Mouse (Mus musculus) hindbrain, embryonic 14.5 days (tissue): Measurements from ENCODE around the gene 4930562C15Rik. TPM values are rescaled to one million over a fixed set of nuclear protein-coding genes. Genes with fewer than 3 reads are reported as not detected.

ENCODE experiments used
- ATAC-seq: fragments of 200-750 bp; cut with Nextera tagmentation; 2 replicates; pipeline ENCODE4 v1.8.0; 2017; ENCODE audit warnings: moderate number of reproducible peaks, mild to moderate bottlenecking, moderate TSS enrichment, moderate library complexity; ENCODE audit not compliant: low FRiP score
- DNase-seq: peaks from one replicate; pipeline ENCODE4 v3.0.0-alpha.2; 2015; ENCODE audit warnings: low spot score
- H3K27ac ChIP-seq: fragments of 300-500 bp; sonication (generic); 2 replicates; pipeline ENCODE4 v1.5.1; 2014; ENCODE audit warnings: mild to moderate bottlenecking, moderate library complexity
- H3K27me3 ChIP-seq: fragments of 300-500 bp; sonication (generic); 2 replicates; pipeline ENCODE4 v1.6.1; 2014; ENCODE audit warnings: mild to moderate bottlenecking, low read length, mixed read lengths; ENCODE audit not compliant: control insufficient read depth, insufficient read depth
- H3K36me3 ChIP-seq: fragments of 300-500 bp; sonication (generic); replicated peaks from 2 replicates; pipeline ENCODE4 v1.6.1; 2014; ENCODE audit not compliant: control insufficient read depth, insufficient read depth
- H3K4me1 ChIP-seq: fragments of 300-500 bp; sonication (generic); replicated peaks from 2 replicates; pipeline ENCODE4 v1.6.1; 2014; ENCODE audit warnings: antibody characterized with exemption, low read length, mixed read lengths; ENCODE audit not compliant: control insufficient read depth, insufficient read depth
- H3K4me2 ChIP-seq: fragments of 300-500 bp; sonication (generic); replicated peaks from 2 replicates; pipeline ENCODE4 v1.6.1; 2014; ENCODE audit warnings: mild to moderate bottlenecking, moderate library complexity
- H3K4me3 ChIP-seq: fragments of 300-500 bp; sonication (generic); replicated peaks from 2 replicates; pipeline ENCODE4 v1.5.1; 2014; ENCODE audit warnings: mild to moderate bottlenecking, low read length
- H3K9ac ChIP-seq: fragments of 300-500 bp; sonication (generic); 2 replicates; pipeline ENCODE4 v1.6.1; 2014
- H3K9me3 ChIP-seq: fragments of 300-500 bp; sonication (generic); 2 replicates; pipeline ENCODE4 v1.6.1; 2016; ENCODE audit warnings: low read length; ENCODE audit not compliant: control insufficient read depth
- WGBS: fragments of 180-500 bp; shearing (Covaris S2); extraction: QIAGEN DNeasy Blood & Tissue Kit; methylation state at CpG from one replicate; pipeline ENCODE4 v1.1.7; 2014; 5-methylcytosine and 5-hydroxymethylcytosine counted together
- polyA plus RNA-seq: library from polyadenylated mRNA; unstranded; fragments of >200 nt; fragmentation: Nextera tagmentation; extraction: Ambion mirVana; gene quantifications from 2 replicates; pipeline ENCODE4 v1.2.1, GENCODE M21; 2014

The 4930562C15Rik gene
- polyA plus RNA-seq, 1 experiment from 2014 or later: 0.74 TPM

DNA sequence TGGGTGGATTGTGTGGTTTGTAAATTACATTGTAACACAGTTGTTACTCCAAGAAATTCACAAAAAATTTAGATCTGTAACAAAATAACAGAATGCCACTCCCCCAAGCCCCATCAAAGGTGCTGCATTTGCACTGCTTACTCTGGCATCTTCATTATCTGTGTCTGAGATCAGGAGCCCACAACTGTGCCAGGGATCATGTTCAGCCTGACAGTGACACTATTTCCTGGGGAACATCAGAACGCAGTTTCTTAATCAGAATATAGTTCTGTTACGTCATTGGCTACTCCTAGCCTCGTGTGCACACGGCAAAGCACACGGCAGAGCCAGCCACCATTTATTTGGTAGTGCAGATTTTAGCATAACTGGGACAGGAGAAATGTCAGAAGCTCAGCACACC is 7.6 kb upstream of the 4930562C15Rik start:
- no peak overlapping the region for H3K27ac ChIP-seq
- H3K4me3 ChIP-seq: no peak overlapping the region
- 93% methylated on average over 5 of the region's 5 CpGs for WGBS
- ATAC-seq: no peak
- no peaks in the 10 kb centered on the region for H3K36me3 ChIP-seq
- H3K9me3 ChIP-seq: no peaks in the 10 kb centered on the region
- no peak overlapping the region for H3K4me2 ChIP-seq
- no peaks in the 10 kb centered on the region for H3K27me3 ChIP-seq
- no peak overlapping the region for H3K9ac ChIP-seq
- no peaks in the 10 kb centered on the region for H3K4me1 ChIP-seq
- no peak for DNase-seq

DNA sequence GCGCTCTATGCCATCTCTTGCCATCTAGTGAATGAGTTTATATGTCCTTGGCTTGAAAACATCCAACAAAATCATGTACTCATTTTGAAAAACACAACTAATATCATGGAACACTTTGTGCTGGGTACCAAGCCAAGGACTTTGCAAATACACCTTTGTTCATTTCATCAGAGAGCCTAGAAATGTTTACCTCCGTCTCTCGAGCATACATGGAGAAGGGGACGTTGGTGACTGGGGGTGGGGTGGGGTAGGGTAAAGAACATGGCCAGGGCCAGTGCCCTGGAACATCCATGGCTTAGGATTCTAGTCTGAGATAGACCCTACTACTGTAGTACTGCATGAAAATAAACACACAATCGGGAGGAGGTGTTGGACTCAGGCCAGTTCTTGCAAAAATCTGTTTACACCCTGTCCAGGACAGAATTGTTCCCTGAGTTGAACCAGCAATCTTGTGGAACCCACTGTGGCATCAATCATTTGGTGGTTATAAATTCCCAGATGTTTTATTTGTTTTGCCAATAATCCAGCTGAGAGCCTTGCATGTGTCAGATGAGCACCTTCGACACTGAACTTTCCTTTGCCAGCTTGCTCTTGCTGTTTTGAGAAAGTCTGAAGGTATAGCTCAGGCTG is 5.8 kb upstream of the 4930562C15Rik start:
- ATAC-seq (no peak), DNase-seq (no peak)
- Histone ChIP-seq H3K4me1 (no peaks in the 10 kb centered on the region), H3K9ac (no peak overlapping the region), H3K9me3 (no peaks in the 10 kb centered on the region), H3K27me3 (no peaks in the 10 kb centered on the region), H3K4me3 (no peak overlapping the region), H3K4me2 (no peak overlapping the region), H3K36me3 (no peaks in the 10 kb centered on the region), H3K27ac (no peak overlapping the region)
- 89% methylated on average over 6 of the region's 6 CpGs for WGBS

DNA sequence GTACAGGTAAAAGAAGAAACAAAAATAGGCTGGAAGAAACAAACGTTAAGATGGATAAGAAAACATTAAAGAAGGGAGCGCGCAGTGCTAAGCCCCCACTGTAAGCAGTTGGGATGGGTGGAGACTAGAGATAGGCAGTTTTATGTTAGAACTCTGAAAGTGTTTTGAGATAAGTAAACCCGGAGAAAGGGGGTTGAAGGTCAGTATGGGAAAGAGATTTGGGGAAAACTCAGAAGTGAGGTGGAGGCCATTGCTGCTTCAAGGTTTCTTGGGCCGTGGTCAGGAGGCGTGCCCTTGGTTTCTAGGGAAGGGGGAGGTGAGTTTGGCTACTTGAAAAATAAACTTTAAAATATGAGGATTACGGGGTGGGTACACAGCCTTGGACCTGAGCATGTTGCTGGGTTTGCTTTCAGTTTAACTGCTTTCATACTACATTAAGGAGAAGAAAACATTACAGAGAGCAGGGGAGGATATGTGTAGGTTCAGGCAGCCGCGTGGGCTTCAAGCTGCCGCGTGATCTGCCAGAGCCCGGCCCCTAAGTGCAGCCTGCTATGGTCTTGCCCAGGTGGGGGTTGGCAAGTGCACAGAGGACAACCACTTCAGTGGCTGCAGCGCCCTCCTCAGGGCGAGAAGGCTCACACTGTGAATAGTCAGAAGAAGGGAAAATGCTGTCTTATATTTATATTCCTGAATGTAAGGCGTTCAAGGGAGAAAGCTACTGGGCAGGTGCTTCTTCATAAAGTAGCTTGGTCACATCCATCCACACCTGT is 3.4 kb upstream of the 4930562C15Rik start:
- 78% methylated on average over 15 of the region's 15 CpGs for WGBS
- Histone ChIP-seq H3K27me3 (no peaks in the 10 kb centered on the region), H3K4me3 (no peak overlapping the region), H3K4me2 (no peak overlapping the region), H3K27ac (no peak overlapping the region), H3K4me1 (no peaks in the 10 kb centered on the region), H3K9ac (no peak overlapping the region), H3K9me3 (no peaks in the 10 kb centered on the region), H3K36me3 (no peaks in the 10 kb centered on the region)
- no peak for ATAC-seq
- DNase-seq: no peak

DNA sequence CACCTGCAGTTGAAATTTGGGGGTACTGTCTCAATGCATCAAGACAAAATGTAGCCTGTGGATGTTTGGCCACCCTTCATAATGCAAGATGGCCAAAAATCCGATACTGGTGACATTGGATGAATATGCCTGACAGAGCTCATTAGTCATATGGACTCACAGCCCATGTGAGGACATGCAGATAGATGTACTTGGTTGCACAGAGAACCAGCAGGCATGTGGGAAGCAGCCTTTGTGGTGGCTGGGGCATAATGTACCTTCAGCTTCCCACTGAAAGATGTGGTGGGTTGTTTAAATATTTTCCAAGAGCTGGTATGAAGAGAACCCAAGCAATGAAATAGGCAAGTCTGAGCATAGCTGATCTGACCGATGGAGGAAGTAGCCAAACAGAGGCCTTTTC is 1.4 kb upstream of the 4930562C15Rik start:
- Histone ChIP-seq H3K4me1 (no peaks in the 10 kb centered on the region), H3K27ac (no peak overlapping the region), H3K27me3 (no peaks in the 10 kb centered on the region), H3K4me2 (no peak overlapping the region), H3K9me3 (no peaks in the 10 kb centered on the region), H3K36me3 (no peaks in the 10 kb centered on the region), H3K4me3 (no peak overlapping the region), H3K9ac (no peak overlapping the region)
- 75% methylated on average over 2 of the region's 2 CpGs for WGBS
- ATAC-seq: no peak
- no peak for DNase-seq

DNA sequence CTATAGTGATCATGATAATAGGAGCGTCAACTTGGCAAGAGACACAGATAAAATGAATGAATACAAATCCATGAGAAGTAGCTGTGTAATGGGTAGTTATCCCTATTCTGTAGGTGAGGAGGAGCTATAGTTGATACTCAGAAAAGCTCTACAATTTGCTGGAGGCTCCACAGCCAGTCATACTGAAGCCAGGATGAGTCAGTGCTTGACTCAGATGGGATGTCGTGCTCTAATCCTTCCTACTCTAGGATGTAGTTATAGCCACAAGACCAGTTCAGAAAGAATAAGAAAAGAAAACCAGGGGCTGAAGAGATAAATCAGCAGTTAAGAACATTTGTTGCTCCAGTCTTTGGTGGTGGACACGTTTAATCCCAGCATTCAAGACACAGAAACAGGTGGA is 2.4 kb downstream of the 4930562C15Rik start:
- Histone ChIP-seq H3K9ac (no peak overlapping the region), H3K27ac (no peak overlapping the region), H3K27me3 (no peaks in the 10 kb centered on the region), H3K4me3 (no peak overlapping the region), H3K9me3 (no peaks in the 10 kb centered on the region), H3K4me1 (no peaks in the 10 kb centered on the region), H3K36me3 (no peaks in the 10 kb centered on the region), H3K4me2 (no peak overlapping the region)
- ATAC-seq (no peak), DNase-seq (no peak)
- 81% methylated on average over 3 of the region's 3 CpGs for WGBS

DNA sequence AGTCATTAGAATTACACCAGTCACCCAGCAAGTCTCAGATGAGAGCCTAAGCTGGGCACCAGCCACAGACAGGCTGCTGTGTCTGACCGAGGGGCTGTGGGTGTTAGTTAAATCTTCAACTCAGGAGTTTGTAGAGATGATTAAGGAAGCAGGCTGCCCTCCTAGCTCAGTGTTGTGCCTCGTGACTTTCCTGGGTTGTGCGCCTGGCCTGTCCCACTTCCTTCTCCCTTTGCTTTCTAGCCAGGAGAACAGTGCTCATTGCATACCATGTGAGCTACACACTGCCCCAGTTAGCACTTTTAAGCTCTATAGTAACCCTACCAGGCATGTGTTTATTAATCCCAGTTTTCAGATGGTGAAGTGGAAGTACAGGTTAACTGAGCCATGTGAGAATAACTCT is 4.3 kb downstream of the 4930562C15Rik start:
- no peak for ATAC-seq
- no peak overlapping the region for H3K27ac ChIP-seq
- no peaks in the 10 kb centered on the region for H3K9me3 ChIP-seq
- 76% methylated on average over 3 of the region's 3 CpGs for WGBS
- no peak overlapping the region for H3K4me2 ChIP-seq
- no peaks in the 10 kb centered on the region for H3K36me3 ChIP-seq
- no peaks in the 10 kb centered on the region for H3K4me1 ChIP-seq
- DNase-seq: no peak
- no peak overlapping the region for H3K4me3 ChIP-seq
- H3K9ac ChIP-seq: no peak overlapping the region
- H3K27me3 ChIP-seq: no peaks in the 10 kb centered on the region

DNA sequence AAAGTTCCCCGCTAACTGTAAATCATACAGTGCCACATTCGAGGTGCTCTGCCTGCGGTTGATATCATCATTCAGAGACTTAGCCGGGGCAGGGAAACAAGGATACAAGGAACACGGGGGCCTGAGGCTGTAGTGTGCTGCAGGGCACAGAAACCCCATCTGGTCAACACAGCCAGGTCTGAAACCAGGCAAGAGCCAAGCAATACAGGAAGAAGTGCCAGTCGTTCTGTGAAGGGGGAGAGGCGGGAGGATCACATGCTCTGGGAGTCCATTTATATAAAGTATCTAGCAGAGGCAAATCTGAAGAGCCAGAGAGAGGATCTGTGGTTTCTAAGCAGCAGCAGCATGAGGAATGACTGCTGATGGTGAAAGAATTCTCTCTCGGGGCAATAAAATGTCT is 5.0 kb downstream of the 4930562C15Rik start:
- no peaks in the 10 kb centered on the region for H3K36me3 ChIP-seq
- no peak for DNase-seq
- WGBS: 87% methylated on average over 8 of the region's 8 CpGs
- H3K4me1 ChIP-seq: no peaks in the 10 kb centered on the region
- H3K9ac ChIP-seq: no peak overlapping the region
- ATAC-seq: no peak
- H3K27me3 ChIP-seq: no peaks in the 10 kb centered on the region
- H3K4me3 ChIP-seq: no peak overlapping the region
- no peak overlapping the region for H3K4me2 ChIP-seq
- H3K27ac ChIP-seq: no peak overlapping the region
- no peaks in the 10 kb centered on the region for H3K9me3 ChIP-seq

DNA sequence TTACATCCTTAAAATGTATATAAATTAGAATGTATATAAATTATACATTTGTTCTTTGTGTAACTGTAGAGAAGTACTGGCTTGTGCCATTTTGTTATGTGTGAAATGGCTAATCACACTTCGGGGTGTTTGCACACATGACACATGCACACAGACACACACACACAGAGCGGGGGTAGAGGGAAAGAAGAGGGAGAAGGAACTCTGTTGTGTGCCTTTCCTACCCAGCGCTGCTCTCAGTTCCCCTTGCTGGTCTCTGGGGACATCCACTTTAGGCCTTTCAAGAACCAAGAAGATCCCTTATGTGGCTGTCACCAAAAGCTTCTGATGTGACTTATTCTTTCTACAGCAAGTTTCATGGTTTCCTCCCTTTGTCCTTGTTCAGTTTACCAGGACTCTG is 11.8 kb downstream of the 4930562C15Rik start:
- H3K4me1 ChIP-seq: no peaks in the 10 kb centered on the region
- H3K27ac ChIP-seq: no peak overlapping the region
- no peak for DNase-seq
- H3K27me3 ChIP-seq: no peaks in the 10 kb centered on the region
- H3K36me3 ChIP-seq: no peaks in the 10 kb centered on the region
- H3K4me3 ChIP-seq: no peak overlapping the region
- H3K4me2 ChIP-seq: no peak overlapping the region
- 82% methylated on average over 3 of the region's 3 CpGs for WGBS
- H3K9ac ChIP-seq: no peak overlapping the region
- no peak for ATAC-seq
- no peaks in the 10 kb centered on the region for H3K9me3 ChIP-seq

DNA sequence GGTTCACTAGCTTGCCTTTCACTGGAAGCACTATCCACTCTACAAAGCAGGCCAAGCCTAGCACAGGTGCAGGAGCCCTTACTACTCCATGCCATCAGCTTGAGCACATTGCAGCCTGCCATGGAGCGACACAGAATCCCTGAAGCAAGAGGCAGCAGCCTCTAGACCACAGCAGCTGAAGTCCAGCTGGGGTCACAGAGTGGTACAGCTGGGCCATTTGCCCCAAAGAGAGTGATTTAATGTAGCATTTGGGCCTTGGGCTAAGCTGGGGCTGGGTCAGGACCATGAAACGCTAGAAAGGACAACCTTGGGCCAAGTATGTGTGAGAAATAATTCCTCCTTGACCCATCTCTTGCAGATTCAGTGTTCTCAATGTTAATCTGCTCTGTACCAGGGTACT is 12.9 kb downstream of the 4930562C15Rik start:
- Histone ChIP-seq H3K4me3 (no peak overlapping the region), H3K9me3 (no peaks in the 10 kb centered on the region), H3K27ac (no peak overlapping the region), H3K4me2 (no peak overlapping the region), H3K9ac (no peak overlapping the region), H3K36me3 (no peaks in the 10 kb centered on the region), H3K27me3 (no peaks in the 10 kb centered on the region), H3K4me1 (no peaks in the 10 kb centered on the region)
- ATAC-seq (no peak), DNase-seq (no peak)
- WGBS: 91% methylated on average over 2 of the region's 2 CpGs
